Mouse (Mus musculus) MEL (cell line): ENCODE data around the gene Sipa1l1. TPM values are rescaled to one million over a fixed set of nuclear protein-coding genes. Genes with fewer than 3 reads are reported as not detected.

Source experiments
- DNase-seq: peaks from one replicate; pipeline ENCODE4 v3.0.0; 2011; ENCODE audit warnings: low read depth, low spot score
- H3K27ac ChIP-seq: 2 replicates; pipeline ENCODE4 v1.5.1; 2012; ENCODE audit warnings: low read depth, mild to moderate bottlenecking, control low read depth, low read length, moderate library complexity; ENCODE audit not compliant: control insufficient read depth
- H3K27me3 ChIP-seq, 2 experiments: fragments of 150-350 bp in 1 of 2; sonication (generic) in 1 of 2; 2 replicates each; pipeline ENCODE4 v1.6.1; 2012; ENCODE audit warnings: low read length in 2 of 2, mild to moderate bottlenecking in 2 of 2, improper control_type of control experiment in 1 of 2, moderate library complexity in 1 of 2; ENCODE audit not compliant: insufficient read depth in 2 of 2, control insufficient read depth in 1 of 2
- H3K36me3 ChIP-seq, 2 experiments: 2 replicates each; pipeline ENCODE4 v1.6.1; 2012 to 2014; ENCODE audit warnings: low read length in 2 of 2, improper control_type of control experiment in 1 of 2, inconsistent platforms in 1 of 2, mild to moderate bottlenecking in 1 of 2; ENCODE audit not compliant: insufficient read depth in 2 of 2, control insufficient read depth in 1 of 2
- H3K4me1 ChIP-seq, 2 experiments: fragments of 150-350 bp in 1 of 2; sonication (generic) in 1 of 2; 2 replicates each; pipeline ENCODE4 v1.6.1; 2012; ENCODE audit warnings: low read length in 2 of 2, improper control_type of control experiment in 1 of 2, mild to moderate bottlenecking in 1 of 2; ENCODE audit not compliant: insufficient read depth in 2 of 2, control insufficient read depth in 1 of 2
- H3K4me3 ChIP-seq, 2 experiments: fragments of 150-350 bp in 1 of 2; sonication (generic) in 1 of 2; 2 replicates each; pipeline ENCODE4 v1.5.1; 2012; ENCODE audit warnings: low read depth in 2 of 2, low read length in 2 of 2, mild to moderate bottlenecking in 2 of 2, moderate library complexity in 2 of 2, control low read depth in 1 of 2, improper control_type of control experiment in 1 of 2; ENCODE audit not compliant: control insufficient read depth in 1 of 2, insufficient read depth in 1 of 2
- H3K79me2 ChIP-seq: 2 replicates; pipeline ENCODE4 v1.6.1; 2012; ENCODE audit warnings: mild to moderate bottlenecking, low read length, moderate library complexity; ENCODE audit not compliant: control insufficient read depth, poor library complexity, insufficient read depth
- H3K9ac ChIP-seq: 2 replicates; pipeline ENCODE4 v1.6.1; 2012; ENCODE audit warnings: low read depth, mild to moderate bottlenecking, control low read depth, low read length, moderate library complexity; ENCODE audit not compliant: control insufficient read depth, poor library complexity, severe bottlenecking
- H3K9me3 ChIP-seq: fragments of 150-350 bp; sonication (generic); replicated peaks from 2 replicates; pipeline ENCODE4 v1.6.1; 2012; ENCODE audit warnings: mild to moderate bottlenecking, low read length, improper control_type of control experiment, moderate library complexity; ENCODE audit not compliant: insufficient read depth
- E2F4 ChIP-seq: IDR thresholded peaks from 2 replicates; pipeline ENCODE4 v1.6.1; 2011; ENCODE audit warnings: low read depth, low read length, improper control_type of control experiment, borderline replicate concordance
- JUND ChIP-seq: IDR thresholded peaks from 2 replicates; pipeline ENCODE4 v1.6.1; 2011; ENCODE audit warnings: low read depth, mild to moderate bottlenecking, improper control_type of control experiment, low read length
- MAFK ChIP-seq: IDR thresholded peaks from 2 replicates; pipeline ENCODE4 v1.6.1; 2011; ENCODE audit warnings: low read depth, mild to moderate bottlenecking, low read length, improper control_type of control experiment, borderline replicate concordance
- MYB ChIP-seq: IDR thresholded peaks from 2 replicates; pipeline ENCODE4 v1.6.1; 2011; ENCODE audit warnings: mild to moderate bottlenecking, low read depth, low read length, improper control_type of control experiment
- NELFE ChIP-seq: IDR thresholded peaks from 2 replicates; pipeline ENCODE4 v1.6.1; 2011; ENCODE audit warnings: low read depth, low read length, improper control_type of control experiment
- SIN3A ChIP-seq: IDR thresholded peaks from 2 replicates; pipeline ENCODE4 v1.6.1; 2012; ENCODE audit warnings: low read length, improper control_type of control experiment, inconsistent platforms
- SMC3 ChIP-seq: IDR thresholded peaks from 2 replicates; pipeline ENCODE4 v1.6.1; 2011; ENCODE audit warnings: low read depth, low read length, improper control_type of control experiment
- TAL1 ChIP-seq: IDR thresholded peaks from 2 replicates; pipeline ENCODE4 v1.6.1; 2012; ENCODE audit warnings: mild to moderate bottlenecking, inconsistent platforms, low read length, moderate library complexity, mixed read lengths
- USF1 ChIP-seq: IDR thresholded peaks from 2 replicates; pipeline ENCODE4 v1.6.1; 2014; ENCODE audit warnings: low read depth, mild to moderate bottlenecking, inconsistent platforms, low read length, improper control_type of control experiment, moderate library complexity
- ZC3H11A ChIP-seq: IDR thresholded peaks from 2 replicates; pipeline ENCODE4 v1.6.1; 2012; ENCODE audit warnings: low read depth, mild to moderate bottlenecking, inconsistent platforms, low read length, improper control_type of control experiment
- ZNF384 ChIP-seq: IDR thresholded peaks from 2 replicates; pipeline ENCODE4 v1.6.1; 2012; ENCODE audit warnings: low read depth, mild to moderate bottlenecking, inconsistent platforms, low read length, improper control_type of control experiment
- polyA plus RNA-seq, 2 experiments: library from polyadenylated mRNA; stranded (reverse) in 1 of 2; unstranded in 1 of 2; fragments of >175 nt in 1 of 2; fragments of >200 nt in 1 of 2; gene quantifications; 2 replicates each; pipeline versions ENCODE4 v1.2.1 to v1.2.4; 2012; ENCODE audit warnings: low replicate concordance in 2 of 2, low read depth in 1 of 2; ENCODE audit not compliant: insufficient read length in 2 of 2, insufficient read depth in 1 of 2, missing spikeins in 1 of 2
- total RNA-seq: library from RNA; depleted of rRNA; stranded (reverse); fragments of 300-350 nt; gene quantifications from 2 replicates; pipeline ENCODE4 v1.2.3, GENCODE M21; 2012

The Sipa1l1 gene
- total and polyA plus RNA-seq, 3 experiments, result 18.1 to 42.7 (median 19.3) TPM

- TF ChIP-seq ZC3H11A (no peak), MYB (no peak), SMC3 (no peak), E2F4 (no peak)
- no peak for DNase-seq
- H3K4me1 ChIP-seq, result peaks cover 3 to 15% of the 10 kb centered on the region in 2 experiments
These were observed 186.5 kb downstream of the Sipa1l1 start for GRCm38 (mm10) chr12:82355419-82356149.

DNA sequence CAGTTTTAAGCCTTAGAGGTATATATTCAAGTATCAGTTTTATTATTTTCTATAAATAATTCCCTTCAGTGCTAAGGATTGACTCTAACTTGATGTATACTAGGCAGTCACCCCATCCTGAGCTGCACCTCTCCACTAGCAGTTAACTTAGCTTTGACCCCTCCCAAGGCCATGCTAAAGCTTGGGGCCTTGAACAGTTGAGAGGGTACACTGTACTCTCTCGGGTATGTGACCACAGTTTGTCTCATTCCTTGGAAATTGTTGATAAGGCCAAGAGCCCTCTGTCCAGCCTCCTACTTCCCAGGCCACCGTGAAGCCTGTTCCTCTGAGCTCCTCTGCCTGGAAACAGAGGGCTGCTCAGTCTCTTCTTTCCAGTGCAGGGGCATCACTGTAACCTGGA, 187.4 kb downstream of the Sipa1l1 start:
- H3K79me2 ChIP-seq, result peaks cover 10% of the 10 kb centered on the region
- no peaks in the 10 kb centered on the region for H3K9me3 ChIP-seq
- no peaks in the 10 kb centered on the region for H3K27me3 ChIP-seq
- H3K9ac ChIP-seq, result no peak overlapping the region
- H3K27ac ChIP-seq, result no peak overlapping the region
- H3K4me1 ChIP-seq, result peaks cover 3 to 11% of the 10 kb centered on the region in 2 experiments
- TF ChIP-seq NELFE, result no peak
- TF ChIP-seq SMC3, result no peak
- TF ChIP-seq MYB, result no peak
- TF ChIP-seq, all 39 proteins: peak for 0
- Histone ChIP-seq H3K36me3 (peaks cover 5 to 9% of the 10 kb centered on the region in 2 experiments), H3K4me3 (no peak overlapping the region)
- no peak for DNase-seq

More at GRCm38 (mm10) chr12:82355419-82356149, 186.5 kb downstream of the Sipa1l1 start:
- H3K27ac ChIP-seq, result no peak overlapping the region
- no peak overlapping the region for H3K9ac ChIP-seq
- H3K9me3 ChIP-seq, result no peaks in the 10 kb centered on the region
- H3K4me3 ChIP-seq, result no peak overlapping the region
- H3K36me3 ChIP-seq, result peaks cover 5 to 12% of the 10 kb centered on the region in 2 experiments
- H3K27me3 ChIP-seq, result no peaks in the 10 kb centered on the region
- peaks cover 13% of the 10 kb centered on the region for H3K79me2 ChIP-seq

DNA sequence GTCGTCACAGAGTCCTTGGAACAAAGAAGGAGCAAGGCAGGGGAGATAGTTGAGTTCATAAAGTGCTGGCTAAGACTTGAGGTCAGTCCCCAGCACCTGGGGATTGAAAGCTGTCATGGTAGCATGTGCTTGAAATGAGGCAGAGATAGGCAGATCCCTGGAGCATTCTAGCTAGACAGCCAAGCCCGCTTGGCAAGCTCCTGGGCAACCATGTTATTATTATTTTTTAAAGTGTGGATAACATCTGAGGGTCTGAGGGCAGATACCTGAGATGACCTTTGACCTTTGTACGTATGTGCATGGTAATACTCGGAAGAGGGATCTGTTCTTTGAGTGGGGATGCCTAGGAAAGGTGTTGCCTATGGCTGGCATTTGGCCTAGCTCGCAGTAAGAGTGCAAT, 188.3 kb downstream of the Sipa1l1 start:
- Histone ChIP-seq H3K4me1 (peaks cover 3 to 9% of the 10 kb centered on the region in 2 experiments), H3K36me3 (peaks cover 5 to 6% of the 10 kb centered on the region in 2 experiments), H3K4me3 (no peak overlapping the region), H3K79me2 (peaks cover 7% of the 10 kb centered on the region; the same call in 1 of the 2 replicates), H3K9me3 (no peaks in the 10 kb centered on the region), H3K27me3 (no peaks in the 10 kb centered on the region), H3K27ac (no peak overlapping the region), H3K9ac (no peak overlapping the region)
- DNase-seq, result no peak
- TF ChIP-seq ZNF384 (no peak), JUND (no peak), MAFK (no peak), ZC3H11A (no peak), TAL1 (no peak), USF1 (no peak), SIN3A (no peak), E2F4 (no peak)
